Mouse (Mus musculus) midbrain, embryonic 10.5 days (tissue): ENCODE measurements around the gene Mb21d2. TPM values are rescaled to one million over a fixed set of nuclear protein-coding genes. Genes with fewer than 3 reads are reported as not detected.

Source experiments
- DNase-seq: peaks from one replicate; pipeline ENCODE4 v3.0.0-alpha.2; 2017; ENCODE audit warnings: low spot score
- H3K27ac ChIP-seq: fragments of 300-500 bp; sonication (generic); replicated peaks from 2 replicates; pipeline ENCODE4 v1.5.1; 2016; ENCODE audit warnings: mild to moderate bottlenecking
- H3K27me3 ChIP-seq: fragments of 300-500 bp; sonication (generic); 2 replicates; pipeline ENCODE4 v1.6.1; 2016; ENCODE audit warnings: low read depth, mild to moderate bottlenecking; ENCODE audit not compliant: poor library complexity, severe bottlenecking
- H3K36me3 ChIP-seq: fragments of 300-500 bp; sonication (generic); 2 replicates; pipeline ENCODE4 v1.6.1; 2016; ENCODE audit warnings: mild to moderate bottlenecking, moderate library complexity
- H3K4me1 ChIP-seq: fragments of 300-500 bp; sonication (generic); 2 replicates; pipeline ENCODE4 v1.6.1; 2016
- H3K4me3 ChIP-seq: fragments of 300-500 bp; sonication (generic); 2 replicates; pipeline ENCODE4 v1.5.1; 2016; ENCODE audit warnings: mild to moderate bottlenecking, moderate library complexity
- H3K9me3 ChIP-seq: fragments of 300-500 bp; sonication (generic); replicated peaks from 2 replicates; pipeline ENCODE4 v1.6.1; 2016; ENCODE audit warnings: mild to moderate bottlenecking
- WGBS: fragments of 180-500 bp; shearing (Covaris S2); methylation state at CpG from one replicate; pipeline ENCODE4 v1.1.7; 2016; 5-methylcytosine and 5-hydroxymethylcytosine counted together
- polyA plus RNA-seq: library from polyadenylated mRNA; unstranded; fragments of >200 nt; fragmentation: Nextera tagmentation; extraction: Ambion mirVana; gene quantifications from 2 replicates; pipeline ENCODE4 v1.2.1, GENCODE M21; 2016

Gene Mb21d2
- polyA plus RNA-seq, 1 experiment from 2014 or later: 4.7 TPM

DNA sequence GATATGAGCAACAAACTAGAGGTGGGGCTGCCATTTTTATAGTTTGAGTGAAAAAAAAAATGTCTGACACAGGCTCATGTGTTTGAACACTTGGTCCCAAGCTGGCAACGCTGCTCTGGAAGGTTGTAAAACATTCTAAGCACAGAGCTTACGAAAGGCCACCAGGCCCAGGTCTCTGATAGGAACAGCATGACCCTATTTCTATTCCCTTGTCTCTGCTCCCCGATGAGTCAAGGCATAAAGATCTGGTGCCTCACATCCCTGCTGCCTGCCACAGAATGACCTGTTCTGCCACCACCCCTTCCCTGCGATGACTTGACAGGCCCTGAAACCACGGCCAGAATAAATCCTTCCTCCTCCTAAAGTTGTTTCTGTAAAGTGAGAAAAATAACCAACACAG is 59.0 kb downstream of the Mb21d2 start:
- Histone ChIP-seq H3K36me3 (no peaks in the 10 kb centered on the region), H3K27me3 (peaks cover 12% of the 10 kb centered on the region; the same call in 1 of the 2 replicates), H3K9me3 (no peaks in the 10 kb centered on the region), H3K4me1 (peaks cover 64% of the 10 kb centered on the region), H3K27ac (no peak overlapping the region), H3K4me3 (no peak overlapping the region)
- WGBS: 89% methylated on average over 5 of the region's 5 CpGs
- no peak for DNase-seq

GRCm38 (mm10) chr16:28868864-28869263 is 60.6 kb downstream of the Mb21d2 start:
- Histone ChIP-seq H3K4me3 (no peak overlapping the region), H3K27me3 (peaks cover 12% of the 10 kb centered on the region; the same call in 1 of the 2 replicates), H3K36me3 (no peaks in the 10 kb centered on the region), H3K27ac (no peak overlapping the region; the same call in 1 of the 2 replicates), H3K4me1 (peaks cover 71% of the 10 kb centered on the region), H3K9me3 (no peaks in the 10 kb centered on the region)
- DNase-seq: no peak
- WGBS: 86% methylated on average over 9 of the region's 9 CpGs

GRCm38 (mm10) chr16:28866584-28867295 is 62.7 kb downstream of the Mb21d2 start:
- Histone ChIP-seq H3K27me3 (peaks cover 12% of the 10 kb centered on the region; the same call in 1 of the 2 replicates), H3K27ac (0 out of 2 replicates have a peak overlapping the region, but pooled peaks have one; percentile 28), H3K9me3 (no peaks in the 10 kb centered on the region), H3K36me3 (no peaks in the 10 kb centered on the region), H3K4me1 (peaks cover 70% of the 10 kb centered on the region), H3K4me3 (no peak overlapping the region)
- WGBS: 60% methylated on average over 8 of the region's 8 CpGs
- no peak for DNase-seq

- no peaks in the 10 kb centered on the region for H3K9me3 ChIP-seq
- DNase-seq: no peak
- H3K27ac ChIP-seq: no peak overlapping the region
- peaks cover 55% of the 10 kb centered on the region for H3K4me1 ChIP-seq
- no peaks in the 10 kb centered on the region for H3K27me3 ChIP-seq
- H3K36me3 ChIP-seq: no peaks in the 10 kb centered on the region
- 82% methylated on average over 6 of the region's 6 CpGs for WGBS
- no peak overlapping the region for H3K4me3 ChIP-seq
These were observed 65.9 kb downstream of the Mb21d2 start for GRCm38 (mm10) chr16:28863616-28864015.

DNA sequence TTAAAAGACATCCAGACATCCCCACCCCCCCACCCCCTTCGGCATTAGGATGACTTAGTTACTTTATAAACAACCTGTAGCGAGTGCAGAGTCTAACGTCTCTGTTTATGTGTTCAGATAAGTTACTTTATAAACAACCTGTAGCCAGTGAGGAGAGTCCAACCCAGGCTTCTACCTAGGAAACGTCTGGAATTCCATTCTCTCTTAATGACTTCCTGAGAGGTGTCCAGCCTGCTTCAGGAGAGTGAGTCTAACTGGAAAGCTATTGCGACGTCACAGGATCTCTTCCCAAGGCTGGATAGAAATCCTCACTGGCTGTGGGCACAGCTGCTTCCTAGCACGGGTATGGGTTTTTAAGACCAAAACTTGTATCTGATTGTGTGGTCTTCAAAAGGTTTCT is 67.4 kb downstream of the Mb21d2 start:
- no peaks in the 10 kb centered on the region for H3K36me3 ChIP-seq
- 68% methylated on average over 7 of the region's 7 CpGs for WGBS

DNA sequence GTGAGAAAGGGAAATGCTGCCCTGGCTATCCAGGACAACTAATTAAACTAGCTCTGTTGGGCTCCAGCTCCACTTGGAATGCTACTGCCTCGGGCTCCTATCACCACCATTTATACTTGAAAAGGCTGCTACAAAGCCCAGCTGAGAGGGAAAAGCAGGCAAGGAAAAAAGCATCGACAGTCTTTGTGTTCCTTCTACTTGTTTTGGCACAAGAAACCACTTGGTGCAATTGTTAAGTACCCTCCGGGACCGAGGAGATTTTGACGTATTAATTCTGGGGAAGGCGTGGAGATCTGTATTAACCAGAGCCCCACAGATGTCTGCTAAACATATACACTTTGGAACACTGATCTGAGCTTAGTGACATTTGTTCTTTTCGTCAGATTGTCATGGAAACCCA is 69.8 kb downstream of the Mb21d2 start:
- Histone ChIP-seq H3K4me1 (peaks cover 27% of the 10 kb centered on the region), H3K36me3 (no peaks in the 10 kb centered on the region), H3K27ac (no peak overlapping the region), H3K27me3 (no peaks in the 10 kb centered on the region), H3K9me3 (no peaks in the 10 kb centered on the region), H3K4me3 (no peak overlapping the region)
- no peak for DNase-seq
- WGBS: 38% methylated on average over 7 of the region's 7 CpGs

More for the DNA sequence above, 67.4 kb downstream of the Mb21d2 start:
- Histone ChIP-seq H3K27ac (no peak overlapping the region), H3K27me3 (no peaks in the 10 kb centered on the region), H3K4me3 (no peak overlapping the region), H3K9me3 (no peaks in the 10 kb centered on the region), H3K4me1 (peaks cover 50% of the 10 kb centered on the region)
- DNase-seq: no peak

DNA sequence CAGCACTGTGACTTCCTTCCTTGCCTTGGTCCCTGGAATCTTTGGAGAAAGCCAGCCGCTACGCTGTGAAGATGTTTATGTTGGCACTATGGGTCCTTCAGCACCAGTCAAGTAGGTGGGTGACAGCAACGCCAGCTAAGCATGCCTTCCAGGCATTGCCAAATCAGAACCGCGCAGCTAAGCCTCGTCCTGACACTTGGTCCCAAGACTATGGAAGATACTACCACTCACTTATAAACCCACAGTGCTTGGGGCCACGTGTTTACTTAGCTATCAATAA is 70.5 kb downstream of the Mb21d2 start:
- H3K4me1 ChIP-seq: peaks cover 27% of the 10 kb centered on the region
- no peaks in the 10 kb centered on the region for H3K9me3 ChIP-seq
- DNase-seq: no peak
- H3K27me3 ChIP-seq: no peaks in the 10 kb centered on the region
- 92% methylated on average over 7 of the region's 7 CpGs for WGBS
- H3K27ac ChIP-seq: no peak overlapping the region
- no peaks in the 10 kb centered on the region for H3K36me3 ChIP-seq
- no peak overlapping the region for H3K4me3 ChIP-seq

DNA sequence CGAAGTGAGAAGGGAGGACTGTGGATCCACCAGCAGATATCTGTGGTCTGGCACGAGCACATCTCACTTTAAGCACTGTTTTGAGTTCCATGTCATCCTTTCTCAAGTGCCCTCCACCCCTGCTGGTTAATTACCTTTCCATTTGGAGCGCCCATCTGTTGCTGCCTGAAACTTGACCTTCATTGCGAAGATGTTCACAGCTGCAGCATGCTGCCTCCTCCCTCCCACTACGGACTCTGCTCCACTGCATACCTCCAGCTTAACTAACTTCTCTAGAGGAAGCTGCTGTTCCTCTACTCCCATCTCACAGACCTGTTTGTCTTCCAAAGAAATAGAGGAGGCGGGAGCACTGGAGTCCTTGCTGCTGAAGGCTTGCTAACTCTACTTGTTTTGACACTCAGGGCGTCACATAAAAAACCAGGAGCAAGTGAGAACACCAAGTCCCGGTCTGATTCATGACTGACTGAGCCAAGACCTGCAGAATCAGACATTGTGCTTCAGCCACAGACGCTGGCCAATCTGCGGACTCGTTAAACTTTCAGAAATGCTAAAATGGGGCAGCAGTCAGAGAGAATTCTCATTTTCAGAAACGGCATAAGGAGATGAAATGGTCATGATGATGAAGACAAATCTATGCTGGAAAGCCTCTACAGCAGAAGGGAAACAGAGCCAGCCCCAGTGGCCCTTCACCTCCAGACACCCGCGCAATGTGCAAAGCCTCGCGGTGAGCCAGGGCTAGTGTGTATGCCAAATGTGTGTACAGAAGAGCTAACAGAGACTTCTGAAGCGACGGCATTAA is 71.1 kb downstream of the Mb21d2 start:
- H3K4me3 ChIP-seq: no peak overlapping the region
- H3K9me3 ChIP-seq: no peaks in the 10 kb centered on the region
- 91% methylated on average over 18 of the region's 18 CpGs for WGBS
- H3K27me3 ChIP-seq: no peaks in the 10 kb centered on the region
- no peak overlapping the region for H3K27ac ChIP-seq
- no peak for DNase-seq
- peaks cover 5% of the 10 kb centered on the region for H3K36me3 ChIP-seq
- peaks cover 27% of the 10 kb centered on the region for H3K4me1 ChIP-seq

GRCm38 (mm10) chr16:28851409-28851821 is 78.1 kb downstream of the Mb21d2 start:
- Histone ChIP-seq H3K27me3 (no peaks in the 10 kb centered on the region), H3K4me1 (0 out of 2 replicates have a peak, but pooled peaks cover 8% of the 10 kb centered on the region), H3K4me3 (no peak overlapping the region), H3K9me3 (peaks cover 9% of the 10 kb centered on the region; the same call in 1 of the 2 replicates), H3K27ac (no peak overlapping the region), H3K36me3 (peaks cover 15% of the 10 kb centered on the region)
- no peak for DNase-seq
- 80% methylated on average over 11 of the region's 11 CpGs for WGBS

- 89% methylated on average over 14 of the region's 14 CpGs for WGBS
- no peak overlapping the region for H3K4me3 ChIP-seq
- no peaks in the 10 kb centered on the region for H3K27me3 ChIP-seq
- H3K4me1 ChIP-seq: 0 out of 2 replicates have a peak, but pooled peaks cover 8% of the 10 kb centered on the region
- H3K9me3 ChIP-seq: peaks cover 9% of the 10 kb centered on the region; the same call in 1 of the 2 replicates
- no peak for DNase-seq
- H3K36me3 ChIP-seq: peaks cover 15% of the 10 kb centered on the region
- no peak overlapping the region for H3K27ac ChIP-seq
These were observed 78.6 kb downstream of the Mb21d2 start for GRCm38 (mm10) chr16:28850881-28851280.

- DNase-seq: no peak
- no peaks in the 10 kb centered on the region for H3K27me3 ChIP-seq
- no peak overlapping the region for H3K27ac ChIP-seq
- peaks cover 17% of the 10 kb centered on the region for H3K4me1 ChIP-seq
- peaks cover 9% of the 10 kb centered on the region; the same call in 1 of the 2 replicates for H3K9me3 ChIP-seq
- H3K36me3 ChIP-seq: peaks cover 9% of the 10 kb centered on the region
- 91% methylated on average over 11 of the region's 11 CpGs for WGBS
- no peak overlapping the region for H3K4me3 ChIP-seq
These were observed 83.3 kb downstream of the Mb21d2 start for GRCm38 (mm10) chr16:28846123-28846522.

DNA sequence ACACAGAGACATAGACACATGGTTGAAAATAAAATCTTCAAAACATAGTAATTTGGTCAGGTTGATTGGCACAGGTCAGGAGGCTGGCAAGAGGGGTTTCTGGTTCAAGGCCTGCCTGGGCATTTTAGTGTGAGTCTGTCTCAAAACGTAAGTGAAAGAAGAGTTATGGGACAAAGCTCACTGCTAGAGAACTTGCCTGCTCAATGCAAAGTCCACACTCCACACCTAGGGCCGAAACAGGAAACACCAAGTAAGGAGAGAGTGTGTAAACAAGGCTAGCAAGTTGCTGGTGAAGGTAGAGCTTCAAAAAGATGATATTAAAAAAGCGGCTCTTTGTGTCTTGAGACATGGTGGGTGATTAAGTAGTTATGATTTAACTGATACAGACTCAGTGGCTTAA is 84.1 kb downstream of the Mb21d2 start:
- WGBS: 94% methylated on average over 3 of the region's 3 CpGs
- H3K27me3 ChIP-seq: no peaks in the 10 kb centered on the region
- H3K4me3 ChIP-seq: no peak overlapping the region
- H3K9me3 ChIP-seq: peaks cover 9% of the 10 kb centered on the region; the same call in 1 of the 2 replicates
- H3K4me1 ChIP-seq: peaks cover 19% of the 10 kb centered on the region
- peaks cover 9% of the 10 kb centered on the region for H3K36me3 ChIP-seq
- DNase-seq: no peak
- H3K27ac ChIP-seq: no peak overlapping the region

- Histone ChIP-seq H3K27me3 (no peaks in the 10 kb centered on the region), H3K27ac (0 out of 2 replicates have a peak overlapping the region, but pooled peaks have one; percentile 28), H3K36me3 (no peaks in the 10 kb centered on the region), H3K4me1 (peaks cover 19% of the 10 kb centered on the region), H3K9me3 (no peaks in the 10 kb centered on the region), H3K4me3 (peak overlapping the region; percentile 9; the same call in 1 of the 2 replicates)
- peak; percentile 59 for DNase-seq
- WGBS: 11% methylated on average over 11 of the region's 11 CpGs
These were observed 88.4 kb downstream of the Mb21d2 start for GRCm38 (mm10) chr16:28841102-28841501.
